9 mouse cellular contexts compared by ENCODE assay signal in the genomic region with DNA sequence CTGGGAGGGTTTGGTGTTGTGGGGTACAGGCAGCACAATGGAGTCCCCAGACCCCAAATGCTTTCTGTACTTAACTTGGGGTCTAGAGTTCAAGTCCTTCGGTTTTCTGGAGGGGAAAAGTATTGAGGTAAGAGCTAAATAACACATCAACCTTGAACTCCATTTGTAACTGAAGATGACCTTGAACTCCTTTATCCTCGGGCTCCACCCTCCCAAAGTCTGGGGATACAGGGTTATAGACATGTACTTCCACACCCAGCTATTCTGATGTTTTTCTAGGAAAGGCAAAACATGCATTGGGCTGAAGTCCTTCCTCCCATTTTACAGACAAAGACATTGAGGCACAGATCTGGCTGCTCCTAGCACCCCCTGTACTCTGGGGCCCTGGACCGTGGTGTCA. TPM values are rescaled to one million over a fixed set of nuclear protein-coding genes. Genes with fewer than 3 reads are reported as not detected.
A peak's percentile ranks its signal among the peaks of the same experiment; 100 is the strongest.
DNase-seq lines count a peak whose midpoint lies in the region; ATAC-seq lines count a peak whose summit lies in the region.
"Had no signal": no experiment of that assay in that cellular context is flagged by ENCODE, and none has a peak within 500 bp of the region (broad histone marks: within the 10 kb centered on the region; RNA-seq: fewer than 3 reads in every experiment).

No protein-coding gene starts in this region.

- H3K4me1 ChIP-seq in kidney, embryonic 14.5 days (ENCODE audit: control insufficient read depth, insufficient read depth, low read length): peaks cover 23% of the 10 kb centered on the region
- peaks cover 56% of the 10 kb centered on the region for H3K4me1 ChIP-seq in embryonic facial prominence, embryonic 14.5 days (ENCODE audit: control insufficient read depth, insufficient read depth, low read length)
- peaks cover 81% of the 10 kb centered on the region for H3K4me1 ChIP-seq in limb, embryonic 10.5 days
- H3K4me1 ChIP-seq in neural tube, embryonic 12.5 days: peaks cover 78% of the 10 kb centered on the region

- no peak for DNase-seq in kidney, postnatal 14 days
- DNase-seq in embryonic facial prominence, embryonic 14.5 days (ENCODE audit: low spot score): no peak
- DNase-seq in limb, embryonic 10.5 days (ENCODE audit: low spot score): no peak
- no peak for DNase-seq in testis, postnatal 14 days (ENCODE audit: low spot score)
- no peak for DNase-seq in left cerebral cortex, adult 18-20 months (ENCODE audit: low spot score in 2 of 2)
- DNase-seq in gastrocnemius, adult 8-10 months (ENCODE audit: low spot score in 2 of 2): no peak

- no peaks in the 10 kb centered on the region for H3K36me3 ChIP-seq in kidney, embryonic 14.5 days (ENCODE audit: control insufficient read depth, insufficient read depth, low read length)
- no peaks in the 10 kb centered on the region for H3K36me3 ChIP-seq in embryonic facial prominence, embryonic 14.5 days (ENCODE audit: control insufficient read depth, insufficient read depth, low read length)
- no peaks in the 10 kb centered on the region for H3K36me3 ChIP-seq in limb, embryonic 10.5 days
- no peaks in the 10 kb centered on the region for H3K36me3 ChIP-seq in neural tube, embryonic 12.5 days

- ATAC-seq in kidney, embryonic 14.5 days (ENCODE audit: low FRiP score, low TSS enrichment): no peak
- no peak for ATAC-seq in embryonic facial prominence, embryonic 14.5 days (ENCODE audit: low read depth)
- no peak for ATAC-seq in neural tube, embryonic 12.5 days (ENCODE audit: low FRiP score, low read depth)

- WGBS in kidney, embryonic 14.5 days: 74% methylated on average over 3 of the region's 3 CpGs
- 77% methylated on average over 3 of the region's 3 CpGs for WGBS in embryonic facial prominence, embryonic 14.5 days
- WGBS in limb, embryonic 10.5 days: 73% methylated on average over 3 of the region's 3 CpGs
- WGBS in neural tube, embryonic 12.5 days: 75% methylated on average over 3 of the region's 3 CpGs

- no peak overlapping the region; the same call in 1 of the 2 replicates for H3K4me3 ChIP-seq in kidney, embryonic 14.5 days (ENCODE audit: low read length)
- no peak overlapping the region for H3K4me3 ChIP-seq in embryonic facial prominence, embryonic 14.5 days (ENCODE audit: low read depth, low read length)
- H3K4me3 ChIP-seq in limb, embryonic 10.5 days: 0 out of 2 replicates have a peak overlapping the region, but pooled peaks have one; percentile 46
- H3K4me3 ChIP-seq in neural tube, embryonic 12.5 days: no peak overlapping the region

- no peaks in the 10 kb centered on the region for H3K9me3 ChIP-seq in kidney, embryonic 14.5 days (ENCODE audit: control insufficient read depth, low read length)
- H3K9me3 ChIP-seq in embryonic facial prominence, embryonic 14.5 days (ENCODE audit: control insufficient read depth, low read length): no peaks in the 10 kb centered on the region
- H3K9me3 ChIP-seq in limb, embryonic 10.5 days (replicated peaks): no peaks in the 10 kb centered on the region
- no peaks in the 10 kb centered on the region for H3K9me3 ChIP-seq in neural tube, embryonic 12.5 days

- H3K9ac ChIP-seq in kidney, embryonic 14.5 days (ENCODE audit: low read depth, low read length): no peak overlapping the region
- no peak overlapping the region for H3K9ac ChIP-seq in embryonic facial prominence, embryonic 14.5 days (ENCODE audit: low read depth, low read length)
- no peak overlapping the region for H3K9ac ChIP-seq in neural tube, embryonic 12.5 days

- H3K27me3 ChIP-seq in kidney, embryonic 14.5 days (ENCODE audit: control insufficient read depth, insufficient read depth, low read length): peaks cover 21% of the 10 kb centered on the region
- no peaks in the 10 kb centered on the region for H3K27me3 ChIP-seq in embryonic facial prominence, embryonic 14.5 days (replicated peaks; ENCODE audit: control insufficient read depth, insufficient read depth, low read length)
- peaks cover 99% of the 10 kb centered on the region for H3K27me3 ChIP-seq in limb, embryonic 10.5 days (ENCODE audit: low read depth, poor library complexity, severe bottlenecking)
- peaks cover 33% of the 10 kb centered on the region for H3K27me3 ChIP-seq in neural tube, embryonic 12.5 days (replicated peaks)

- H3K4me2 ChIP-seq in kidney, embryonic 14.5 days (replicated peaks; ENCODE audit: low read depth, low read length): peak overlapping the region; percentile 51
- H3K4me2 ChIP-seq in embryonic facial prominence, embryonic 14.5 days (ENCODE audit: low read depth, low read length): peak overlapping the region; percentile 53; the same call in 1 of the 2 replicates
- H3K4me2 ChIP-seq in neural tube, embryonic 12.5 days (replicated peaks): peak overlapping the region; percentile 62

- H3K27ac ChIP-seq in kidney, embryonic 14.5 days (ENCODE audit: low read depth, low read length): no peak overlapping the region
- H3K27ac ChIP-seq in embryonic facial prominence, embryonic 14.5 days (replicated peaks; ENCODE audit: low read depth, low read length): no peak overlapping the region
- H3K27ac ChIP-seq in limb, embryonic 10.5 days: no peak overlapping the region
- H3K27ac ChIP-seq in neural tube, embryonic 12.5 days: no peak overlapping the region

RNA-seq across cellular contexts. Expression of a gene that starts 38.9 kb away (rescaled TPM):
- 3.0 and 5.5 TPM in 2 replicates for polyA plus RNA-seq in kidney, embryonic 14.5 days (2014; fragmentation: Nextera tagmentation; extraction: Ambion mirVana)
- polyA plus RNA-seq in embryonic facial prominence, embryonic 14.5 days (2014; fragmentation: Nextera tagmentation; extraction: Ambion mirVana): 10.4 and 10.5 TPM in 2 replicates
- 0.54 and 1.6 TPM in 2 replicates for polyA plus RNA-seq in limb, embryonic 10.5 days (2016; fragmentation: Nextera tagmentation; extraction: Ambion mirVana)
- polyA plus RNA-seq in neural tube, embryonic 12.5 days (2016; fragmentation: Nextera tagmentation; extraction: Ambion mirVana): 7.0 and 9.9 TPM in 2 replicates
- 10 to 100 TPM; 40.9 to 42.8 TPM for total RNA-seq in left cerebral cortex, adult 18-20 months (2021)
- 1 to 10 TPM in 3 of 4 experiments, under 1 TPM in 1; 0.83 to 2.9 (median 1.7) TPM for total RNA-seq in gastrocnemius, adult 8-10 months (2022)
- total RNA-seq: common myeloid progenitor, adult 5-6 weeks had no signal
